Mouse (Mus musculus) gastrocnemius, postnatal 36 days (tissue): ENCODE measurements around the gene Marveld3. TPM values are rescaled to one million over a fixed set of nuclear protein-coding genes. Genes with fewer than 3 reads are reported as not detected.

Source experiments
- DNase-seq, 2 experiments: peaks; one replicate each; pipeline ENCODE4 v3.0.0; 2022
- intact Hi-C: fragments of 180-260 bp; cut with DNase I; formaldehyde crosslinking; loops from one replicate; pipeline ENCODE4 v1.15.1; 2025
- total RNA-seq, 2 experiments: library from RNA; stranded (reverse); gene quantifications; 2 replicates each; pipeline ENCODE4 v1.2.3; 2021

The Marveld3 gene
- total RNA-seq, 2 experiments from 2014 or later, result not detected

GRCm38 (mm10) chr8:109906907-109907306, 55.1 kb downstream of the Marveld3 start:
- DNase-seq, result no peak
- intact Hi-C loops, result no loop called here

GRCm38 (mm10) chr8:109904928-109905668, 56.9 kb downstream of the Marveld3 start:
- DNase-seq, result no peak
- intact Hi-C loops, result no loop called here

GRCm38 (mm10) chr8:109903909-109904469, 58.0 kb downstream of the Marveld3 start:
- DNase-seq, result no peak
- intact Hi-C loops, result no loop called here

- no peak for DNase-seq
- intact Hi-C loops, result no loop called here
These were observed 59.6 kb downstream of the Marveld3 start for GRCm38 (mm10) chr8:109902379-109902778.

Other genes with a start within 250 kb of the Marveld3 start
- 10 to 100 TPM; 17.3 to 19.7 TPM for gene Atxn1l, start 224.5 kb downstream of the Marveld3 start, total RNA-seq
- gene Ap1g1, start 183.6 kb downstream of the Marveld3 start, total RNA-seq, result 10 to 100 TPM; 26.7 to 31.0 TPM
- gene Phlpp2, start 93.7 kb downstream of the Marveld3 start, total RNA-seq, result 1 to 10 TPM; 1.9 to 2.2 TPM
- not detected for gene Tat, start 28.2 kb upstream of the Marveld3 start, total RNA-seq
- gene Chst4, start 77.5 kb upstream of the Marveld3 start, total RNA-seq, result not detected
- gene Zfp612, start 117.5 kb upstream of the Marveld3 start, total RNA-seq, result 1 to 10 TPM; 5.7 to 8.6 TPM
- not detected for gene Gm21964, start 139.0 kb upstream of the Marveld3 start, total RNA-seq
- not detected for gene Gm17720, start 140.6 kb upstream of the Marveld3 start, total RNA-seq
- not detected for gene Calb2, start 206.0 kb upstream of the Marveld3 start, total RNA-seq